Mouse (Mus musculus): ENCODE measurements around the gene Eif2b2.

GRCm38 (mm10) chr12:85176846-85177523 is 42.3 kb upstream of the Eif2b2 start:
- no peak for TF ChIP-seq POLR2A (IDR thresholded peaks at IDR 0.05; ENCODE audit: insufficient read depth, low read depth, low read length)
- TF ChIP-seq CTCF (IDR thresholded peaks at IDR 0.05; ENCODE audit: insufficient read depth, low read depth, low read length): no peak
